Mouse (Mus musculus): ENCODE results near the gene Mrps25. TPM values are rescaled to one million over a fixed set of nuclear protein-coding genes. Genes with fewer than 3 reads are reported as not detected.

The Mrps25 gene
- polyA plus RNA-seq (2015; fragmentation: Nextera tagmentation; extraction: Ambion mirVana), result 30.9 and 37.0 TPM in 2 replicates

DNA sequence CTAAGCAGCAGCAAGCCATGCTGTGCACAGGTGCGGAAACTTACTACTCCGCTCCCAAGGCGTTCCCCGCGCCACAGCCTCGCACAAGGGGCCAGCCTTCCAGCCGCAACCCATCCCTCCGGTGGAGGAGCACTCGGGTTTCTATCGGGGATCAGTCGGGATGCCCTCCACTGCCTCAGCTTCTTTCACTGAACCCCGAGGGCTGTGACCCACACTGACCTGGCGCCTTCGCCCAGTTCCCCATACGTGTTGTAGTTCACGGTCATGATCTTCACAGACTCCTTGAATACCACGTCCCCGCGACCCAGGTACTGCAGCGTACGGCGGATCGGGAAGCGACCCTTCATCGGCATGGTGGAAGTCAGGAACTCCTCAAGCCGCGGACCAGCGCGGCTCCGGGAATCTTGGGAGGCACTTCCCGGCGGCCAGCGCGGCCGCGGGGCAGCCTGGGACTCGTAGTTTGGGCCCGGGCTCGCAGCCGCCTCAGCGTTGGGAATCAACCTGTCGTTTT is at the start of gene Mrps25:
Mrps25 (minus strand) TSS at position 413 of the 511 bp plus-strand sequence.
- H3K4me2 ChIP-seq (ENCODE audit: low read depth, low read length), result peak within 1 kb of the TSS; percentile 73
- H3K4me1 ChIP-seq (ENCODE audit: control insufficient read depth, low read depth, low read length), result peaks cover 11% of the 10 kb centered on the region
- H3K9ac ChIP-seq (ENCODE audit: low read depth, low read length), result peak within 1 kb of the TSS; percentile 83
- H3K27ac ChIP-seq (ENCODE audit: low read length), result no peak within 1 kb of the TSS
- H3K27me3 ChIP-seq (ENCODE audit: control insufficient read depth, insufficient read depth, low read depth, low read length), result no peaks in the 10 kb centered on the region
- H3K4me3 ChIP-seq (ENCODE audit: low read depth, low read length), result peak within 1 kb of the TSS; percentile 81
- H3K9me3 ChIP-seq (replicated peaks; ENCODE audit: control insufficient read depth, low read length), result no peaks in the 10 kb centered on the region
- peak; percentile 90 for ATAC-seq (ENCODE audit: low read depth)
- WGBS (ENCODE audit: insufficient replicate concordance), result under 1% methylated on average over 42 of the region's 42 CpGs
- H3K36me3 ChIP-seq (ENCODE audit: control insufficient read depth, insufficient read depth), result peaks cover 3% of the 10 kb centered on the region

DNA sequence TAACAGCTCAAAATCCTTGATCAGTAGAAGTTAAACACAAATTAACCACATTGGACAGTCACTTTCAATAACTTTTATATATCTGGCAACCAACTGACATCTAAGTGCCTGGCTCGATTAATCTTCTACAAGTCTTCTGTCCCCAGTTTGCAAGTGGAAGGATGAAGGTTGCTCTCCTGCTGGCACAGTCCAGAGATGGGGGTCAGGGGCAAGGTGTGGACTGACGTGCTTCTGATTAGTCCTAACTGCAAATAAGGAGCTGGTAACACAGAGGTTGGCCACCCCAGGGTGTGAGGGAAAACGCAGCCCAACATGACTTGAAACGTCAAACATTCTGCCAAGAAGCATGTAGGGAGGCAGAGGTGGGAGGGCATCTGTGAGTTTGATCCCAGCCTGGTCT is 47.9 kb upstream of the Mrps25 start:
- H3K9ac ChIP-seq (ENCODE audit: low read depth, low read length), result no peak overlapping the region
- H3K4me3 ChIP-seq (ENCODE audit: low read depth, low read length), result no peak overlapping the region
- no peaks in the 10 kb centered on the region for H3K9me3 ChIP-seq (replicated peaks; ENCODE audit: control insufficient read depth, low read length)
- 56% methylated on average over 4 of the region's 4 CpGs for WGBS (ENCODE audit: insufficient replicate concordance)
- H3K27ac ChIP-seq (ENCODE audit: low read length), result no peak overlapping the region
- no peak overlapping the region for H3K4me2 ChIP-seq (ENCODE audit: low read depth, low read length)
- no peaks in the 10 kb centered on the region for H3K36me3 ChIP-seq (ENCODE audit: control insufficient read depth, insufficient read depth)
- ATAC-seq (ENCODE audit: low read depth), result no peak
- H3K4me1 ChIP-seq (ENCODE audit: control insufficient read depth, low read depth, low read length), result no peaks in the 10 kb centered on the region
- H3K27me3 ChIP-seq (ENCODE audit: control insufficient read depth, insufficient read depth, low read depth, low read length), result no peaks in the 10 kb centered on the region

DNA sequence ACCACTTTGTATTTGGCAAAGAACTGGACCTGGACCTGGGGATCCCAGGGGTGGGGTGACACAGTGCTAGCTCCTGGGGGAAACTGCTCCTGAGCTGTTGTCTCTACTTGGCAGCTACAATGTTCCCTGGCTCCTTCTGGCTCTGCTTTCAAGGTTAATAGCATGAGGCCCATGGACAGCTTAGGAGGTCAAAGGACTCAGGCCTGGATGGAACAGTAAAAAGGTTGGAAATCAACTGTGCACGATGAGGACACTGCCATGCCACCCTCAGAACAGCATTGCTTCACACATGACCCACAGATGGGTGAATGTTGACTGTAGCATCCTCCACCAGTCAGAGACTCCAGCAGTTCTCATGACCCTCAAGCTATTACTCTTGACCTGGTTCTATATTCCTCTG is 47.5 kb upstream of the Mrps25 start:
- Histone ChIP-seq H3K4me3 (ENCODE audit: low read depth, low read length) (no peak overlapping the region), H3K36me3 (ENCODE audit: control insufficient read depth, insufficient read depth) (no peaks in the 10 kb centered on the region), H3K4me1 (ENCODE audit: control insufficient read depth, low read depth, low read length) (no peaks in the 10 kb centered on the region), H3K9ac (ENCODE audit: low read depth, low read length) (no peak overlapping the region), H3K27me3 (ENCODE audit: control insufficient read depth, insufficient read depth, low read depth, low read length) (no peaks in the 10 kb centered on the region), H3K27ac (ENCODE audit: low read length) (no peak overlapping the region), H3K9me3 (replicated peaks; ENCODE audit: control insufficient read depth, low read length) (no peaks in the 10 kb centered on the region), H3K4me2 (ENCODE audit: low read depth, low read length) (no peak overlapping the region)
- no peak for ATAC-seq (ENCODE audit: low read depth)
- WGBS (ENCODE audit: insufficient replicate concordance), result 24% methylated on average over 1 of the region's 1 CpGs

DNA sequence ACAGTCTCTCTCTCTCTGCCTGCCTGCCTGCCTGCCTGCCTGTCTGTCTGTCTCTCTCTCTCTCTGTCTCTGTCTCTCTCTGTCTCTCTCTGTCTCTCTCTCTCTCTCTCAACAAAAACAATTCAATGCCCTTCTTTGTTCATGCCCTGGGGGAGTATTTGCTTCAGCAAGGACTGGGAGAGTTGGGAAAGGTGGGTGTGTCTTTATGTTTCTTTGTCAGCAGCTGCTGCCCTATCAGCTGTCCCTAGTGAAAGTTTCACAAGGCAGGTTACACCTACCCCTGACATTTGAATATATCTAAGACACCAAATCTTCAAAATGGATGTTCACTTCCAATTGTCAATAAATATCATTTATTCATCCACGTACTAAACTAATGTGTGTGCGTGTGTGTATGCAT is 45.8 kb upstream of the Mrps25 start:
- no peak overlapping the region for H3K4me2 ChIP-seq (ENCODE audit: low read depth, low read length)
- no peaks in the 10 kb centered on the region for H3K9me3 ChIP-seq (replicated peaks; ENCODE audit: control insufficient read depth, low read length)
- no peak for ATAC-seq (ENCODE audit: low read depth)
- no peak overlapping the region for H3K4me3 ChIP-seq (ENCODE audit: low read depth, low read length)
- no peaks in the 10 kb centered on the region for H3K27me3 ChIP-seq (ENCODE audit: control insufficient read depth, insufficient read depth, low read depth, low read length)
- H3K36me3 ChIP-seq (ENCODE audit: control insufficient read depth, insufficient read depth), result no peaks in the 10 kb centered on the region
- H3K9ac ChIP-seq (ENCODE audit: low read depth, low read length), result no peak overlapping the region
- no peaks in the 10 kb centered on the region for H3K4me1 ChIP-seq (ENCODE audit: control insufficient read depth, low read depth, low read length)
- 57% methylated on average over 2 of the region's 2 CpGs for WGBS (ENCODE audit: insufficient replicate concordance)
- H3K27ac ChIP-seq (ENCODE audit: low read length), result no peak overlapping the region

DNA sequence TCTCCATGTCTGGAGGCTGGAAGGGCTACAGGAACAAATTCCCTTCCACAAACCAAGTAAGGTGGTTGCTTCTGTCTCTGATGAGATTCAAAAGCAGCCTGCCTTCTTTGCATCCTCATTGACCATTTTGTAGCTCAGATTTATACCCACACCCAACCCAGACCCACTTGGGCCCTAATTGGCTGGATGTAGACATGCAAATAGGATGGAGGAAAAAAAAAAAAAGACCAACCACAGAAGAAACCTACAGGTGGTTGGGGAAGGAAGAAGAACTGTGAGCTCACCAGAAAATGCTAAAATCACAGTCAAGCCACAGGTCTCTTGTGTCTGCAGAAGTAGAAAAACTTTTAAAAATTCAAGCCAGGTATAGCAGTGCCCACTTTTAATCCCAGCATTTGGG is 45.3 kb upstream of the Mrps25 start:
- no peaks in the 10 kb centered on the region for H3K9me3 ChIP-seq (replicated peaks; ENCODE audit: control insufficient read depth, low read length)
- H3K4me2 ChIP-seq (ENCODE audit: low read depth, low read length), result no peak overlapping the region
- H3K4me1 ChIP-seq (ENCODE audit: control insufficient read depth, low read depth, low read length), result no peaks in the 10 kb centered on the region
- no peaks in the 10 kb centered on the region for H3K36me3 ChIP-seq (ENCODE audit: control insufficient read depth, insufficient read depth)
- H3K27me3 ChIP-seq (ENCODE audit: control insufficient read depth, insufficient read depth, low read depth, low read length), result no peaks in the 10 kb centered on the region
- ATAC-seq (ENCODE audit: low read depth), result no peak
- H3K4me3 ChIP-seq (ENCODE audit: low read depth, low read length), result no peak overlapping the region
- no peak overlapping the region for H3K9ac ChIP-seq (ENCODE audit: low read depth, low read length)
- no peak overlapping the region for H3K27ac ChIP-seq (ENCODE audit: low read length)

DNA sequence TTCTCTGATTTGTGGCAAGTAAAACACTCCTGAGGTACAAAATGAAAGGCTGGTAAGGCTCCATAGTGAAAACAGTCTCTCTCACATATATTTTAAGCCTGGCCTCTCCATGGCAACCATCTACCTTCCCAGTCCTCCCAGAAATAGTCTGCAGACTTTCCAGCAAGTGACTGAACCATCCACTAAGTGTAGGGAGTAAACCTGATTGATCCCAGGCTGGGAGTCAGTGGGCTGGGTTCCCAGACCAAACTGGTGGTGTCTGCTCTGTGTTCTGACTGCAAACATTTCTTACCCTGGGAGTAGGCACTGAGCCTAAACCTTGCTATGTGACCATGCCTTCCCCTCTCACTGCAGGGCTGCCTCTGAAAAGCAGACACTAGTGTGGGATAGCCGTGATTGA is 41.1 kb upstream of the Mrps25 start:
- no peak for ATAC-seq (ENCODE audit: low read depth)
- Histone ChIP-seq H3K4me3 (ENCODE audit: low read depth, low read length) (no peak overlapping the region), H3K27ac (ENCODE audit: low read length) (no peak overlapping the region), H3K9ac (ENCODE audit: low read depth, low read length) (no peak overlapping the region), H3K27me3 (ENCODE audit: control insufficient read depth, insufficient read depth, low read depth, low read length) (no peaks in the 10 kb centered on the region), H3K36me3 (ENCODE audit: control insufficient read depth, insufficient read depth) (no peaks in the 10 kb centered on the region), H3K4me2 (ENCODE audit: low read depth, low read length) (no peak overlapping the region), H3K4me1 (ENCODE audit: control insufficient read depth, low read depth, low read length) (no peaks in the 10 kb centered on the region; the same call in 1 of the 2 replicates), H3K9me3 (replicated peaks; ENCODE audit: control insufficient read depth, low read length) (no peaks in the 10 kb centered on the region)
- WGBS (ENCODE audit: insufficient replicate concordance), result 68% methylated on average over 1 of the region's 1 CpGs

DNA sequence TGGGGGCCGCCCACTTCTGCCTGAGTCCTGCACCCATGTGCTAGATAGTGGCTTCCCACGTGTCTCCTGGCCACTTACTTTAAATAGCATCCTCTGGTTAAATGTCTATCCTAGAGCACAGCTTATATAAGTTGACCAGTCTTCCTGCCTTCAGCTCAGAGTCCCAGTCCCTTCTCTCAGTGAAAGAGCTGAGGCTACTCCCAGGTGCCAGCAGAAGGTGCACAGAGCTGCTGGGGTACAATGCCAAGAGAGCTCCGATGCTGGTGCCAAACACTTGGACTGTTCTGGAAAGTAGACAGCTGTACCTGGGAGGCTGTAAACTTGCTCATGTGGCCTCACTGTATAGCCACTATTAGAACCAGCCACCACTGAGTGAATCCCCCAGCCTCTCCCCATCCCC is 38.2 kb upstream of the Mrps25 start:
- H3K9ac ChIP-seq (ENCODE audit: low read depth, low read length), result no peak overlapping the region
- no peaks in the 10 kb centered on the region for H3K27me3 ChIP-seq (ENCODE audit: control insufficient read depth, insufficient read depth, low read depth, low read length)
- no peaks in the 10 kb centered on the region; the same call in 1 of the 2 replicates for H3K4me1 ChIP-seq (ENCODE audit: control insufficient read depth, low read depth, low read length)
- H3K4me2 ChIP-seq (ENCODE audit: low read depth, low read length), result no peak overlapping the region
- H3K27ac ChIP-seq (ENCODE audit: low read length), result no peak overlapping the region
- no peaks in the 10 kb centered on the region for H3K36me3 ChIP-seq (ENCODE audit: control insufficient read depth, insufficient read depth)
- peak; percentile 37 for ATAC-seq (ENCODE audit: low read depth)
- WGBS (ENCODE audit: insufficient replicate concordance), result 55% methylated on average over 3 of the region's 3 CpGs
- H3K4me3 ChIP-seq (ENCODE audit: low read depth, low read length), result no peak overlapping the region
- no peaks in the 10 kb centered on the region for H3K9me3 ChIP-seq (replicated peaks; ENCODE audit: control insufficient read depth, low read length)

DNA sequence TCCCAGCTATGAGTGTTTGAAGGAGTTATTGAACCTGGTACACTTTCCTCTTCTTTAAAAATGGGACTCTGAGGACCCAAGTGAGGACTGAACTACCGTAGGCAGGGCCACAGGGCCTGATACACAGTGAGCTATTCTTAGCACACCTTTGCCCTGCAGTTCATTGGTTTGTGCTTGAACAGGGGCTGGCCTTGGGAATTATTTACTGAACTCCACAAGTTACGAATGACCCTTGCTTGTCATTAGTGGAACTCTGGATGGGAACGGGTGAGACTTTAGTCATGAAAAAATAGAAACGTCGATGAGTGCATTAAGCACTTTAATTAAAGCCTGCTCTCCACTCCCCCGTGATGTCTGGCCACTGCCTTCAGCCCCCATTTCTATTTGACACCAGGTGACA is 37.8 kb upstream of the Mrps25 start:
- Histone ChIP-seq H3K36me3 (ENCODE audit: control insufficient read depth, insufficient read depth) (no peaks in the 10 kb centered on the region), H3K9ac (ENCODE audit: low read depth, low read length) (no peak overlapping the region), H3K27ac (ENCODE audit: low read length) (no peak overlapping the region), H3K4me3 (ENCODE audit: low read depth, low read length) (no peak overlapping the region), H3K9me3 (replicated peaks; ENCODE audit: control insufficient read depth, low read length) (no peaks in the 10 kb centered on the region), H3K4me1 (ENCODE audit: control insufficient read depth, low read depth, low read length) (no peaks in the 10 kb centered on the region; the same call in 1 of the 2 replicates), H3K27me3 (ENCODE audit: control insufficient read depth, insufficient read depth, low read depth, low read length) (no peaks in the 10 kb centered on the region), H3K4me2 (ENCODE audit: low read depth, low read length) (no peak overlapping the region)
- ATAC-seq (ENCODE audit: low read depth), result peak; percentile 81
- WGBS (ENCODE audit: insufficient replicate concordance), result 54% methylated on average over 6 of the region's 6 CpGs

DNA sequence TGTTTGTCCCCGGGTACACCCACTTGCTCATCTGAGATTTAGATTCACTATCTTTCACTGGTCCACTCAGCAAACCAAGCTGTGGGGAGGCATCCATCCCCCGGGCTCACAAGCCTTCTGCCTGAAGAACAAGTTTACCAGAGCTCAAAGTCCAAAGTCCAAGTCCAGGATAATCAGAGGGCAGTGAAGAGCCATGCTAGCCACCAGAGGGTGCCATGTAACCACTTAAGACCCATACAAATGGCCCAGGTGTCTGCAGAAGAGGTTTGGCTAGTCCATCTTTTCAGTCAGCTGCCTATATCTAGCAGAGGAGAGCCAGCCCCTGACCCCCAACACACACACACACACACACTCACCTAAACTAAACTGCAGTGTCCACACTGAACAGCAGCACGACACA is 35.6 kb upstream of the Mrps25 start:
- peaks cover 3% of the 10 kb centered on the region for H3K4me1 ChIP-seq (ENCODE audit: control insufficient read depth, low read depth, low read length)
- H3K27ac ChIP-seq (ENCODE audit: low read length), result no peak overlapping the region
- H3K9ac ChIP-seq (ENCODE audit: low read depth, low read length), result no peak overlapping the region
- ATAC-seq (ENCODE audit: low read depth), result no peak
- H3K4me3 ChIP-seq (ENCODE audit: low read depth, low read length), result no peak overlapping the region
- no peaks in the 10 kb centered on the region for H3K9me3 ChIP-seq (replicated peaks; ENCODE audit: control insufficient read depth, low read length)
- no peaks in the 10 kb centered on the region for H3K27me3 ChIP-seq (ENCODE audit: control insufficient read depth, insufficient read depth, low read depth, low read length)
- 30% methylated on average over 3 of the region's 3 CpGs for whole genome bisulfite sequencing (ENCODE audit: insufficient replicate concordance)
- no peak overlapping the region for H3K4me2 ChIP-seq (ENCODE audit: low read depth, low read length)
- H3K36me3 ChIP-seq (ENCODE audit: control insufficient read depth, insufficient read depth), result no peaks in the 10 kb centered on the region
